Mouse (Mus musculus) naive thymus-derived CD4-positive, alpha-beta T cell, adult 2 months (primary cell): ENCODE measurements at regions not wholly inside any gene's neighbourhood (a gene's known extent, or its start where the extent isn't known, plus 50 kb on each side); places are given as distances from the start of the nearest gene placed in this dataset.
"Not testable (repeated sequence)": the region's sequence is repeated elsewhere in the genome, so short reads cannot be mapped to it uniquely, and the experiment has no call there.

Source experiments
- DNase-seq: peaks from one replicate; pipeline ENCODE4 v3.0.0-alpha.2; 2011; ENCODE audit warnings: low read depth

GRCm38 (mm10) chr2:181930037-181930436 lies 60.9 kb upstream of the Gm14496 start:
- DNase-seq, result no peak

GRCm38 (mm10) chr2:181930538-181930937 lies 60.4 kb upstream of the Gm14496 start:
- not testable (repeated sequence) for DNase-seq

- DNase-seq, result peak; percentile 70
These were observed 59.7 kb upstream of the Gm14496 start for GRCm38 (mm10) chr2:181931077-181931815.

DNA sequence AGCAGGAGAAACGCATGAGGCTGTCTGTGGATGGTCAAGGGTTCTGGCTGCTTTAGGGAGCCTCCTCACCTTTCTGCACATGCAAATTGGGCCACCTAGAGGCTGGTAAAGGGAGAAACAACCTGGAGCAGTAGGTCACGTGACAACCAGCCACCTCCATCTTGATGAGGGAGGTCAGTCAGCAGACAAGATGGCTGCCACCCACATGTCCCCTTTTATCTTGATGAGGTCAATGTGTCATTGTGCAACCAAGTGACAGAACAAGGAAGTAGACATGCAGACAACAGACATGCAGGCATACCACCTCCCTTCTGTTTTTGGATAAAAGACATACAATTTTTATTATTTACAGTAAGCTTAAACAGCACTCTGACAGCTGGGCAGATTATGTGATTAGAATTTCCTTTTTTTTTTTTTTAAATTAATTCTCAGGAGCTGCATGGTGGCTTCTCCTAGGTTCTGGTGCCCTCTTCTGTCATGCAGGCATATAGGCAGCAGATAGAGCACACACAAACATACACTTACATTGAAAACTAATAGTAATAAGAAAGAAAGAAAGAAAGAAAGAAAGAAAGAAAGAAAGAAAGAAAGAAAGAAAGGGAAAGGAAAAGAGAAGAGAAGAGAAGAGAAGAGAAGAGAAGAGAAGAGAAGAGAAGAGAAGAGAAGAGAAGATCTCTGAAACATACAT lies 58.9 kb upstream of the Gm14496 start:
- peak; percentile 69 for DNase-seq
